In genomic region chr6:39377311-39377827, GRCm38 (mm10) we compare ENCODE assay signal across 8 mouse cellular contexts. TPM values are rescaled to one million over a fixed set of nuclear protein-coding genes. Genes with fewer than 3 reads are reported as not detected.
DNase-seq lines count a peak whose midpoint lies in the region; ATAC-seq and TF ChIP-seq lines count a peak whose summit lies in the region.

Gene Slc37a3 (minus strand): TSS chr6:39377675.

- H3K27me3 ChIP-seq in embryonic facial prominence, embryonic 13.5 days = peaks cover 16% of the 10 kb centered on the region
- no peaks in the 10 kb centered on the region for H3K27me3 ChIP-seq in heart, adult 2 months (ENCODE audit: control insufficient read depth, insufficient read depth, low read length)
- H3K27me3 ChIP-seq in kidney, adult 2 months (replicated peaks; ENCODE audit: control insufficient read depth, insufficient read depth, low read length) = no peaks in the 10 kb centered on the region
- no peaks in the 10 kb centered on the region for H3K27me3 ChIP-seq in limb, embryonic 11.5 days (ENCODE audit: control insufficient read depth, insufficient read depth, low read length)
- H3K27me3 ChIP-seq in midbrain, embryonic 13.5 days = peaks cover 23% of the 10 kb centered on the region

- under 1% methylated on average over 43 of the region's 43 CpGs for WGBS in embryonic facial prominence, embryonic 13.5 days
- WGBS in heart, adult 2 months = 0% methylated on average over 43 of the region's 43 CpGs
- 0% methylated on average over 43 of the region's 43 CpGs for WGBS in kidney, adult 2 months
- under 1% methylated on average over 42 of the region's 43 CpGs for WGBS in limb, embryonic 11.5 days
- WGBS in midbrain, embryonic 13.5 days = under 1% methylated on average over 43 of the region's 43 CpGs

- no peaks in the 10 kb centered on the region; the same call in 1 of the 2 replicates for H3K79me2 ChIP-seq in heart, adult 2 months (replicated peaks; ENCODE audit: control insufficient read depth, insufficient read depth, low read length)

- DNase-seq in 3T3-L1 (ENCODE audit: low read depth, low spot score) = peak; percentile 88
- peak; percentile 92 to 96 for DNase-seq in adrenal gland, postnatal 36 days
- DNase-seq in heart, adult 2 months = peak; percentile 90
- DNase-seq in kidney, adult 2 months = peak; percentile 94
- DNase-seq in limb, embryonic 11.5 days (ENCODE audit: low spot score) = peak; percentile 94
- peak; percentile 74 for DNase-seq in spleen, adult 12 weeks (ENCODE audit: low spot score)

- no peak for TF ChIP-seq CTCF in heart, adult 2 months (IDR thresholded peaks at IDR 0.05)
- no peak for TF ChIP-seq CTCF in kidney, adult 2 months (conservative IDR thresholded peaks at IDR 0.05; ENCODE audit: insufficient read depth, insufficient read length, low read depth, low read length)

- H3K4me3 ChIP-seq in embryonic facial prominence, embryonic 13.5 days = peak within 1 kb of the TSS; percentile 92
- peak within 1 kb of the TSS; percentile 81 for H3K4me3 ChIP-seq in heart, adult 2 months
- H3K4me3 ChIP-seq in kidney, adult 2 months (ENCODE audit: insufficient read depth, low read depth, low read length) = peak within 1 kb of the TSS; percentile 93
- H3K4me3 ChIP-seq in limb, embryonic 11.5 days (ENCODE audit: low read depth, low read length) = peak within 1 kb of the TSS; percentile 92
- H3K4me3 ChIP-seq in midbrain, embryonic 13.5 days (replicated peaks) = peak within 1 kb of the TSS; percentile 91

- peak; percentile 51 for TF ChIP-seq POLR2A in heart, adult 2 months (IDR thresholded peaks at IDR 0.05; ENCODE audit: insufficient read depth, low read depth, low read length)
- TF ChIP-seq POLR2A in kidney, adult 2 months (IDR thresholded peaks at IDR 0.05; ENCODE audit: low read depth, low read length) = no peak

- no peaks in the 10 kb centered on the region for H3K9me3 ChIP-seq in embryonic facial prominence, embryonic 13.5 days
- no peaks in the 10 kb centered on the region for H3K9me3 ChIP-seq in limb, embryonic 11.5 days (ENCODE audit: control insufficient read depth, low read length)
- H3K9me3 ChIP-seq in midbrain, embryonic 13.5 days = no peaks in the 10 kb centered on the region

- peaks cover 34% of the 10 kb centered on the region for H3K4me1 ChIP-seq in embryonic facial prominence, embryonic 13.5 days
- H3K4me1 ChIP-seq in heart, adult 2 months (ENCODE audit: control insufficient read depth, insufficient read depth, low read length) = peaks cover 8% of the 10 kb centered on the region
- peaks cover 9% of the 10 kb centered on the region; the same call in 1 of the 2 replicates for H3K4me1 ChIP-seq in kidney, adult 2 months (ENCODE audit: control insufficient read depth, insufficient read depth, low read length)
- no peaks in the 10 kb centered on the region for H3K4me1 ChIP-seq in limb, embryonic 11.5 days (ENCODE audit: control insufficient read depth, insufficient read depth, low read length)
- peaks cover 30% of the 10 kb centered on the region for H3K4me1 ChIP-seq in midbrain, embryonic 13.5 days (replicated peaks)

- ATAC-seq in embryonic facial prominence, embryonic 13.5 days (ENCODE audit: insufficient number of reproducible peaks, insufficient read depth, low FRiP score, low TSS enrichment, low read depth) = peak; percentile 88
- peak; percentile 86 for ATAC-seq in limb, embryonic 11.5 days (ENCODE audit: insufficient number of reproducible peaks, low FRiP score, low TSS enrichment, low read depth)
- ATAC-seq in midbrain, embryonic 13.5 days = peak; percentile 95

- H3K4me2 ChIP-seq in embryonic facial prominence, embryonic 13.5 days = peak within 1 kb of the TSS; percentile 68
- H3K4me2 ChIP-seq in limb, embryonic 11.5 days (ENCODE audit: low read depth, severe bottlenecking) = peak within 1 kb of the TSS; percentile 57
- H3K4me2 ChIP-seq in midbrain, embryonic 13.5 days (replicated peaks) = peak within 1 kb of the TSS; percentile 72

- H3K27ac ChIP-seq in embryonic facial prominence, embryonic 13.5 days = peak within 1 kb of the TSS; percentile 68; the same call in 1 of the 2 replicates
- H3K27ac ChIP-seq in heart, adult 2 months = peak within 1 kb of the TSS; percentile 90
- peak within 1 kb of the TSS; percentile 61; the same call in 1 of the 2 replicates for H3K27ac ChIP-seq in kidney, adult 2 months (ENCODE audit: insufficient read depth, low read depth, low read length)
- H3K27ac ChIP-seq in limb, embryonic 11.5 days (replicated peaks; ENCODE audit: low read depth, low read length) = 0 out of 2 replicates have a peak within 1 kb of the TSS, but pooled peaks have one; percentile 1
- H3K27ac ChIP-seq in midbrain, embryonic 13.5 days = peak within 1 kb of the TSS; percentile 54; the same call in 1 of the 2 replicates

- TF ChIP-seq EP300 in heart, adult 2 months (IDR thresholded peaks at IDR 0.05; ENCODE audit: insufficient read depth, low read depth, low read length) = 0 out of 2 replicates have a peak, but pooled peaks have one; percentile 23

- H3K36me3 ChIP-seq in embryonic facial prominence, embryonic 13.5 days = peaks cover 12% of the 10 kb centered on the region
- peaks cover 2% of the 10 kb centered on the region; the same call in 1 of the 2 replicates for H3K36me3 ChIP-seq in heart, adult 2 months (ENCODE audit: control insufficient read depth, insufficient read depth, low read length)
- no peaks in the 10 kb centered on the region for H3K36me3 ChIP-seq in kidney, adult 2 months (ENCODE audit: control insufficient read depth, insufficient read depth, low read length)
- H3K36me3 ChIP-seq in limb, embryonic 11.5 days (ENCODE audit: control insufficient read depth, insufficient read depth, low read length) = 0 out of 2 replicates have a peak, but pooled peaks cover 3% of the 10 kb centered on the region
- peaks cover 9% of the 10 kb centered on the region for H3K36me3 ChIP-seq in midbrain, embryonic 13.5 days

- H3K9ac ChIP-seq in embryonic facial prominence, embryonic 13.5 days = peak within 1 kb of the TSS; percentile 87
- H3K9ac ChIP-seq in heart, adult 2 months (ENCODE audit: low read depth, low read length) = peak within 1 kb of the TSS; percentile 96
- peak within 1 kb of the TSS; percentile 85 for H3K9ac ChIP-seq in limb, embryonic 11.5 days (ENCODE audit: low read length)
- peak within 1 kb of the TSS; percentile 92 for H3K9ac ChIP-seq in midbrain, embryonic 13.5 days (replicated peaks)

- intact Hi-C loops in heart, adult 2 months (cut with DNase I) = no loop called here

RNA-seq across cellular contexts. Expression of gene Slc37a3, which starts in this region (rescaled TPM):
- 10 to 100 TPM; 38.9 to 39.5 TPM for total RNA-seq in adrenal gland, postnatal 36 days (2021)
- polyA plus RNA-seq in embryonic facial prominence, embryonic 13.5 days (2015; fragmentation: Nextera tagmentation; extraction: Ambion mirVana) = 51.3 and 59.1 TPM in 2 replicates
- total RNA-seq in heart, adult 2 months (2021) = 10 to 100 TPM; 18.8 to 19.3 TPM
- 9.2 and 16.8 TPM in 2 replicates for polyA plus RNA-seq in heart, adult 2 months (2012; rRNA removed)
- polyA plus RNA-seq in kidney, adult 2 months (2012; rRNA removed) = 25.9 and 28.7 TPM in 2 replicates
- 50.7 and 50.8 TPM in 2 replicates for polyA plus RNA-seq in limb, embryonic 11.5 days (2014; fragmentation: Nextera tagmentation; extraction: Ambion mirVana)
- 59.8 and 60.2 TPM in 2 replicates for polyA plus RNA-seq in midbrain, embryonic 13.5 days (2015; fragmentation: Nextera tagmentation; extraction: Ambion mirVana)

Comparison
In these comparisons a context has a peak if more than half of its experiments do, and no peak if none do; other contexts are left out.
1. Peak in every context shown above with its lines: DNase-seq, ATAC-seq, H3K4me3 ChIP-seq and H3K27ac ChIP-seq.
2. H3K27ac ChIP-seq: peak in every context shown above with its lines; median percentile 90 in heart, adult 2 months; 68 in embryonic facial prominence, embryonic 13.5 days; 61 in kidney, adult 2 months; 54 in midbrain, embryonic 13.5 days; 1 in limb, embryonic 11.5 days.